Mouse (Mus musculus): ENCODE data around the gene Cdk6. TPM values are rescaled to one million over a fixed set of nuclear protein-coding genes. Genes with fewer than 3 reads are reported as not detected.

Gene Cdk6
- polyA plus RNA-seq, 1 experiment from 2014 or later, result 23.4 TPM

GRCm38 (mm10) chr5:3491084-3491483 is 149.8 kb downstream of the Cdk6 start:
- no peak overlapping the region for H3K27ac ChIP-seq (ENCODE audit: low read depth, low read length)
- peak; percentile 63 for ATAC-seq (ENCODE audit: low FRiP score, low TSS enrichment)

GRCm38 (mm10) chr5:3491883-3492282 is 150.6 kb downstream of the Cdk6 start:
- H3K36me3 ChIP-seq (ENCODE audit: control insufficient read depth, insufficient read depth, low read length), result no peaks in the 10 kb centered on the region
- H3K4me1 ChIP-seq (ENCODE audit: control insufficient read depth, insufficient read depth, low read length), result peaks cover 10% of the 10 kb centered on the region; the same call in 1 of the 2 replicates
- no peaks in the 10 kb centered on the region for H3K27me3 ChIP-seq (ENCODE audit: control insufficient read depth, insufficient read depth, low read length)
- H3K9ac ChIP-seq (ENCODE audit: low read depth, low read length), result no peak overlapping the region
- H3K4me2 ChIP-seq (replicated peaks; ENCODE audit: low read depth, low read length), result no peak overlapping the region
- no peak for ATAC-seq (ENCODE audit: low FRiP score, low TSS enrichment)
- WGBS, result 42% methylated on average over 5 of the region's 5 CpGs
- H3K4me3 ChIP-seq (ENCODE audit: low read length), result no peak overlapping the region
- no peak overlapping the region for H3K27ac ChIP-seq (ENCODE audit: low read depth, low read length)
- no peaks in the 10 kb centered on the region for H3K9me3 ChIP-seq (ENCODE audit: control insufficient read depth, low read length)

More at GRCm38 (mm10) chr5:3491084-3491483, 149.8 kb downstream of the Cdk6 start:
- H3K4me1 ChIP-seq (ENCODE audit: control insufficient read depth, insufficient read depth, low read length), result peaks cover 10% of the 10 kb centered on the region; the same call in 1 of the 2 replicates
- WGBS, result 24% methylated on average over 9 of the region's 9 CpGs
- H3K9ac ChIP-seq (ENCODE audit: low read depth, low read length), result no peak overlapping the region
- H3K36me3 ChIP-seq (ENCODE audit: control insufficient read depth, insufficient read depth, low read length), result no peaks in the 10 kb centered on the region
- no peaks in the 10 kb centered on the region for H3K9me3 ChIP-seq (ENCODE audit: control insufficient read depth, low read length)
- H3K27me3 ChIP-seq (ENCODE audit: control insufficient read depth, insufficient read depth, low read length), result no peaks in the 10 kb centered on the region
- H3K4me3 ChIP-seq (ENCODE audit: low read length), result no peak overlapping the region
- H3K4me2 ChIP-seq (replicated peaks; ENCODE audit: low read depth, low read length), result no peak overlapping the region

GRCm38 (mm10) chr5:3492776-3493636 is 151.7 kb downstream of the Cdk6 start:
- 77% methylated on average over 13 of the region's 13 CpGs for WGBS
- peaks cover 10% of the 10 kb centered on the region; the same call in 1 of the 2 replicates for H3K4me1 ChIP-seq (ENCODE audit: control insufficient read depth, insufficient read depth, low read length)
- ATAC-seq (ENCODE audit: low FRiP score, low TSS enrichment), result no peak
- no peak overlapping the region for H3K9ac ChIP-seq (ENCODE audit: low read depth, low read length)
- no peaks in the 10 kb centered on the region for H3K36me3 ChIP-seq (ENCODE audit: control insufficient read depth, insufficient read depth, low read length)
- H3K4me2 ChIP-seq (replicated peaks; ENCODE audit: low read depth, low read length), result no peak overlapping the region
- no peaks in the 10 kb centered on the region for H3K27me3 ChIP-seq (ENCODE audit: control insufficient read depth, insufficient read depth, low read length)
- H3K9me3 ChIP-seq (ENCODE audit: control insufficient read depth, low read length), result no peaks in the 10 kb centered on the region
- no peak overlapping the region for H3K27ac ChIP-seq (ENCODE audit: low read depth, low read length)
- no peak overlapping the region for H3K4me3 ChIP-seq (ENCODE audit: low read length)

GRCm38 (mm10) chr5:3493968-3494367 is 152.7 kb downstream of the Cdk6 start:
- H3K36me3 ChIP-seq (ENCODE audit: control insufficient read depth, insufficient read depth, low read length), result no peaks in the 10 kb centered on the region
- no peak overlapping the region for H3K9ac ChIP-seq (ENCODE audit: low read depth, low read length)
- H3K4me1 ChIP-seq (ENCODE audit: control insufficient read depth, insufficient read depth, low read length), result peaks cover 6% of the 10 kb centered on the region; the same call in 1 of the 2 replicates
- H3K9me3 ChIP-seq (ENCODE audit: control insufficient read depth, low read length), result no peaks in the 10 kb centered on the region
- ATAC-seq (ENCODE audit: low FRiP score, low TSS enrichment), result no peak
- no peak overlapping the region for H3K4me2 ChIP-seq (replicated peaks; ENCODE audit: low read depth, low read length)
- H3K27me3 ChIP-seq (ENCODE audit: control insufficient read depth, insufficient read depth, low read length), result no peaks in the 10 kb centered on the region
- no peak overlapping the region for H3K27ac ChIP-seq (ENCODE audit: low read depth, low read length)
- no peak overlapping the region for H3K4me3 ChIP-seq (ENCODE audit: low read length)
- 84% methylated on average over 9 of the region's 9 CpGs for WGBS

GRCm38 (mm10) chr5:3494452-3495187 is 153.3 kb downstream of the Cdk6 start:
- no peak overlapping the region for H3K4me2 ChIP-seq (replicated peaks; ENCODE audit: low read depth, low read length)
- H3K4me1 ChIP-seq (ENCODE audit: control insufficient read depth, insufficient read depth, low read length), result peaks cover 6% of the 10 kb centered on the region; the same call in 1 of the 2 replicates
- no peak; the same call in 1 of the 2 replicates for ATAC-seq (ENCODE audit: low FRiP score, low TSS enrichment)
- H3K36me3 ChIP-seq (ENCODE audit: control insufficient read depth, insufficient read depth, low read length), result no peaks in the 10 kb centered on the region
- no peak overlapping the region for H3K4me3 ChIP-seq (ENCODE audit: low read length)
- WGBS, result 64% methylated on average over 8 of the region's 8 CpGs
- H3K27ac ChIP-seq (ENCODE audit: low read depth, low read length), result no peak overlapping the region
- H3K27me3 ChIP-seq (ENCODE audit: control insufficient read depth, insufficient read depth, low read length), result no peaks in the 10 kb centered on the region
- no peaks in the 10 kb centered on the region for H3K9me3 ChIP-seq (ENCODE audit: control insufficient read depth, low read length)
- H3K9ac ChIP-seq (ENCODE audit: low read depth, low read length), result no peak overlapping the region

- no peaks in the 10 kb centered on the region for H3K36me3 ChIP-seq (ENCODE audit: control insufficient read depth, insufficient read depth, low read length)
- no peaks in the 10 kb centered on the region for H3K27me3 ChIP-seq (ENCODE audit: control insufficient read depth, insufficient read depth, low read length)
- no peak overlapping the region for H3K9ac ChIP-seq (ENCODE audit: low read depth, low read length)
- H3K4me2 ChIP-seq (replicated peaks; ENCODE audit: low read depth, low read length), result no peak overlapping the region
- H3K9me3 ChIP-seq (ENCODE audit: control insufficient read depth, low read length), result no peaks in the 10 kb centered on the region
- 67% methylated on average over 5 of the region's 5 CpGs for WGBS
- H3K4me3 ChIP-seq (ENCODE audit: low read length), result no peak overlapping the region
- peaks cover 3% of the 10 kb centered on the region; the same call in 1 of the 2 replicates for H3K4me1 ChIP-seq (ENCODE audit: control insufficient read depth, insufficient read depth, low read length)
- ATAC-seq (ENCODE audit: low FRiP score, low TSS enrichment), result no peak
- no peak overlapping the region for H3K27ac ChIP-seq (ENCODE audit: low read depth, low read length)
Measured at GRCm38 (mm10) chr5:3497505-3497925, 156.2 kb downstream of the Cdk6 start.

- Histone ChIP-seq H3K36me3 (ENCODE audit: control insufficient read depth, insufficient read depth, low read length) (no peaks in the 10 kb centered on the region), H3K4me3 (ENCODE audit: low read length) (no peak overlapping the region), H3K4me2 (replicated peaks; ENCODE audit: low read depth, low read length) (no peak overlapping the region), H3K9me3 (ENCODE audit: control insufficient read depth, low read length) (no peaks in the 10 kb centered on the region), H3K27me3 (ENCODE audit: control insufficient read depth, insufficient read depth, low read length) (no peaks in the 10 kb centered on the region), H3K4me1 (ENCODE audit: control insufficient read depth, insufficient read depth, low read length) (peaks cover 3% of the 10 kb centered on the region; the same call in 1 of the 2 replicates), H3K27ac (ENCODE audit: low read depth, low read length) (no peak overlapping the region), H3K9ac (ENCODE audit: low read depth, low read length) (no peak overlapping the region)
- 83% methylated on average over 5 of the region's 5 CpGs for WGBS
- ATAC-seq (ENCODE audit: low FRiP score, low TSS enrichment), result no peak
Measured at GRCm38 (mm10) chr5:3500298-3500697, 159.0 kb downstream of the Cdk6 start.

- Histone ChIP-seq H3K9ac (ENCODE audit: low read depth, low read length) (no peak overlapping the region), H3K4me3 (ENCODE audit: low read length) (no peak overlapping the region), H3K4me2 (replicated peaks; ENCODE audit: low read depth, low read length) (no peak overlapping the region), H3K27me3 (ENCODE audit: control insufficient read depth, insufficient read depth, low read length) (no peaks in the 10 kb centered on the region), H3K36me3 (ENCODE audit: control insufficient read depth, insufficient read depth, low read length) (no peaks in the 10 kb centered on the region), H3K4me1 (ENCODE audit: control insufficient read depth, insufficient read depth, low read length) (peaks cover 3% of the 10 kb centered on the region; the same call in 1 of the 2 replicates), H3K27ac (ENCODE audit: low read depth, low read length) (no peak overlapping the region), H3K9me3 (ENCODE audit: control insufficient read depth, low read length) (no peaks in the 10 kb centered on the region)
- 64% methylated on average over 8 of the region's 8 CpGs for WGBS
- no peak for ATAC-seq (ENCODE audit: low FRiP score, low TSS enrichment)
Measured at GRCm38 (mm10) chr5:3500957-3501563, 159.8 kb downstream of the Cdk6 start.

Measured in kidney, embryonic 14.5 days (tissue).